Mouse (Mus musculus): ENCODE data around the gene Ampd3. TPM values are rescaled to one million over a fixed set of nuclear protein-coding genes. Genes with fewer than 3 reads are reported as not detected.
A peak's percentile ranks its signal among the peaks of the same experiment; 100 is the strongest.

The Ampd3 gene
- polyA plus RNA-seq, 1 experiment from 2014 or later: 3.0 TPM

- H3K9ac ChIP-seq (ENCODE audit: low read length): no peak overlapping the region
- H3K4me1 ChIP-seq (replicated peaks; ENCODE audit: control insufficient read depth, insufficient read depth, low read length): peaks cover 11% of the 10 kb centered on the region; the same call in 1 of the 2 replicates
- WGBS: 47% methylated on average over 8 of the region's 8 CpGs
- H3K9me3 ChIP-seq (ENCODE audit: control insufficient read depth, low read length): no peaks in the 10 kb centered on the region
- no peak overlapping the region for H3K4me3 ChIP-seq (ENCODE audit: low read length)
- no peak overlapping the region for H3K27ac ChIP-seq (ENCODE audit: low read length)
- ATAC-seq (ENCODE audit: low read depth): no peak
- no peak overlapping the region for H3K4me2 ChIP-seq (ENCODE audit: low read depth, low read length)
- no peaks in the 10 kb centered on the region for H3K27me3 ChIP-seq (ENCODE audit: control insufficient read depth, insufficient read depth, low read depth, low read length)
- no peaks in the 10 kb centered on the region for H3K36me3 ChIP-seq (ENCODE audit: control insufficient read depth, insufficient read depth, low read length)
Observed at GRCm38 (mm10) chr7:110854927-110855546, 87.0 kb downstream of the Ampd3 start.

- Histone ChIP-seq H3K4me2 (ENCODE audit: low read depth, low read length) (no peak overlapping the region), H3K9ac (ENCODE audit: low read length) (no peak overlapping the region), H3K9me3 (ENCODE audit: control insufficient read depth, low read length) (no peaks in the 10 kb centered on the region), H3K4me1 (replicated peaks; ENCODE audit: control insufficient read depth, insufficient read depth, low read length) (peaks cover 11% of the 10 kb centered on the region; the same call in 1 of the 2 replicates), H3K27me3 (ENCODE audit: control insufficient read depth, insufficient read depth, low read depth, low read length) (no peaks in the 10 kb centered on the region), H3K36me3 (ENCODE audit: control insufficient read depth, insufficient read depth, low read length) (no peaks in the 10 kb centered on the region), H3K4me3 (ENCODE audit: low read length) (no peak overlapping the region), H3K27ac (ENCODE audit: low read length) (no peak overlapping the region)
- no peak for ATAC-seq (ENCODE audit: low read depth)
- WGBS: 53% methylated on average over 1 of the region's 1 CpGs
Observed at GRCm38 (mm10) chr7:110855604-110856003, 87.6 kb downstream of the Ampd3 start.

- H3K9me3 ChIP-seq (ENCODE audit: control insufficient read depth, low read length): no peaks in the 10 kb centered on the region
- H3K36me3 ChIP-seq (ENCODE audit: control insufficient read depth, insufficient read depth, low read length): no peaks in the 10 kb centered on the region
- ATAC-seq (ENCODE audit: low read depth): peak; percentile 49; the same call in 1 of the 2 replicates
- peak overlapping the region; percentile 18; the same call in 1 of the 2 replicates for H3K4me2 ChIP-seq (ENCODE audit: low read depth, low read length)
- peaks cover 11% of the 10 kb centered on the region for H3K4me1 ChIP-seq (replicated peaks; ENCODE audit: control insufficient read depth, insufficient read depth, low read length)
- no peaks in the 10 kb centered on the region for H3K27me3 ChIP-seq (ENCODE audit: control insufficient read depth, insufficient read depth, low read depth, low read length)
- H3K9ac ChIP-seq (ENCODE audit: low read length): no peak overlapping the region
- no peak overlapping the region for H3K4me3 ChIP-seq (ENCODE audit: low read length)
- peak overlapping the region; percentile 77 for H3K27ac ChIP-seq (ENCODE audit: low read length)
- WGBS: 29% methylated on average over 5 of the region's 5 CpGs
Observed at GRCm38 (mm10) chr7:110860129-110860528, 92.1 kb downstream of the Ampd3 start.

Small RNAs within 50 kb of the gene (microRNA-seq; reads per million reads assigned to microRNA genes)
- not detected for gene Gm47282

Other genes with a start within 250 kb of the Ampd3 start
- gene Sbf2, start 153.3 kb upstream of the Ampd3 start, polyA plus RNA-seq (2015; fragmentation: Nextera tagmentation; extraction: Ambion mirVana): 37.0 and 37.9 TPM in 2 replicates
- gene Adm, start 140.5 kb upstream of the Ampd3 start, polyA plus RNA-seq (2015; fragmentation: Nextera tagmentation; extraction: Ambion mirVana): 6.4 and 8.2 TPM in 2 replicates
- gene Rnf141, start 76.3 kb downstream of the Ampd3 start, polyA plus RNA-seq (2015; fragmentation: Nextera tagmentation; extraction: Ambion mirVana): 37.5 and 37.7 TPM in 2 replicates
- 67.3 and 72.5 TPM in 2 replicates for gene Lyve1, start 95.0 kb downstream of the Ampd3 start, polyA plus RNA-seq (2015; fragmentation: Nextera tagmentation; extraction: Ambion mirVana)
- gene Mrvi1, start 214.3 kb downstream of the Ampd3 start, polyA plus RNA-seq (2015; fragmentation: Nextera tagmentation; extraction: Ambion mirVana): 6.7 and 8.4 TPM in 2 replicates